Comparison of ENCODE assay signal across 29 mouse cellular contexts in the genomic region with DNA sequence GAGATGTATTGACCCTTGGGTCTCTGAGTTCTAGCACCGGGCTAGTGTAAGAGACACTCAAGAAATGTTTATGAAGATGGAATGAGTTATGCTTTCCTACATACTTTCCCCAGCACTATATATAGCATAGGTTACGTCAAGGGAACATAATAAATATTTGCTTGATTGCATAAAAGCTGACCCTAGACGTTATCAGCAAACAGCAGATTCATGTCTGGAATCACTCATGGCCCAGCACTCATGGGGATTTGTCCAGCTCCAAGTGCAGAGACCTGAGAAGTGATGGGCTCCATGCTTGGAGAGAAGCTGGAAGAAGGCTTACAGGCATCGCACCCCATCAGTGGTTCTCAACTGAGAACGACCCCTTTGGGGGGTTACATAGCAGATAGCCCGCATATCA.
DNase-seq lines count a peak whose midpoint lies in the region; ATAC-seq and TF ChIP-seq lines count a peak whose summit lies in the region.
"Had no signal": no experiment of that assay in that cellular context is flagged by ENCODE, and none has a peak within 500 bp of the region (broad histone marks: within the 10 kb centered on the region; RNA-seq: fewer than 3 reads in every experiment).

No protein-coding gene starts in this region.

- no peak for TF ChIP-seq EP300 in heart, adult 2 months (IDR thresholded peaks at IDR 0.05; ENCODE audit: insufficient read depth, low read depth, low read length)

- H3K79me2 ChIP-seq in heart, adult 2 months (replicated peaks; ENCODE audit: control insufficient read depth, insufficient read depth, low read length): no peaks in the 10 kb centered on the region

- no peak overlapping the region for H3K4me3 ChIP-seq in heart, embryonic 10.5 days
- H3K4me3 ChIP-seq in heart, adult 2 months: no peak overlapping the region
- H3K4me3 ChIP-seq in heart, embryonic 16.5 days (ENCODE audit: low read length): no peak overlapping the region
- H3K4me3 ChIP-seq in midbrain, embryonic 14.5 days (replicated peaks; ENCODE audit: low read depth, low read length): no peak overlapping the region
- H3K4me3 ChIP-seq in hindbrain, postnatal 0 days (ENCODE audit: low read length): no peak overlapping the region
- H3K4me3 ChIP-seq: embryonic facial prominence, embryonic 13.5 days; hindbrain, embryonic 10.5 days; hindbrain, embryonic 15.5 days; intestine, embryonic 15.5 days; midbrain, embryonic 15.5 days; neural tube, embryonic 15.5 days had no signal

- no peak overlapping the region for H3K9ac ChIP-seq in heart, adult 2 months (ENCODE audit: low read depth, low read length)
- H3K9ac ChIP-seq in heart, embryonic 16.5 days (ENCODE audit: low read length): no peak overlapping the region
- H3K9ac ChIP-seq in midbrain, embryonic 14.5 days (replicated peaks; ENCODE audit: low read length): no peak overlapping the region
- H3K9ac ChIP-seq in hindbrain, postnatal 0 days (replicated peaks; ENCODE audit: low read length): no peak overlapping the region
- H3K9ac ChIP-seq: embryonic facial prominence, embryonic 13.5 days; hindbrain, embryonic 15.5 days; intestine, embryonic 15.5 days; liver, embryonic 14.5 days; midbrain, embryonic 15.5 days; neural tube, embryonic 15.5 days had no signal

- H3K9me3 ChIP-seq in heart, embryonic 10.5 days: no peaks in the 10 kb centered on the region
- no peaks in the 10 kb centered on the region for H3K9me3 ChIP-seq in heart, embryonic 16.5 days (replicated peaks; ENCODE audit: control insufficient read depth, low read length)
- no peaks in the 10 kb centered on the region for H3K9me3 ChIP-seq in midbrain, embryonic 14.5 days (ENCODE audit: control insufficient read depth, low read length)
- no peaks in the 10 kb centered on the region for H3K9me3 ChIP-seq in hindbrain, postnatal 0 days (ENCODE audit: low read length)
- H3K9me3 ChIP-seq: embryonic facial prominence, embryonic 13.5 days; hindbrain, embryonic 10.5 days; hindbrain, embryonic 15.5 days; intestine, embryonic 15.5 days; midbrain, embryonic 15.5 days; neural tube, embryonic 15.5 days had no signal

- peaks cover 4% of the 10 kb centered on the region; the same call in 1 of the 2 replicates for H3K27me3 ChIP-seq in heart, embryonic 10.5 days (ENCODE audit: insufficient read depth, poor library complexity, severe bottlenecking)
- H3K27me3 ChIP-seq in heart, adult 2 months (ENCODE audit: control insufficient read depth, insufficient read depth, low read length): no peaks in the 10 kb centered on the region
- H3K27me3 ChIP-seq in heart, embryonic 16.5 days (ENCODE audit: control insufficient read depth, insufficient read depth, low read length): no peaks in the 10 kb centered on the region
- H3K27me3 ChIP-seq in midbrain, embryonic 14.5 days (ENCODE audit: control insufficient read depth, insufficient read depth, low read length): no peaks in the 10 kb centered on the region
- H3K27me3 ChIP-seq in hindbrain, postnatal 0 days (ENCODE audit: insufficient read depth, low read length): no peaks in the 10 kb centered on the region
- H3K27me3 ChIP-seq: CH12.LX; embryonic facial prominence, embryonic 13.5 days; hindbrain, embryonic 15.5 days; intestine, embryonic 15.5 days; midbrain, embryonic 15.5 days; neural tube, embryonic 15.5 days had no signal

- peaks cover 7% of the 10 kb centered on the region; the same call in 1 of the 2 replicates for H3K36me3 ChIP-seq in heart, embryonic 10.5 days
- no peaks in the 10 kb centered on the region for H3K36me3 ChIP-seq in heart, adult 2 months (ENCODE audit: control insufficient read depth, insufficient read depth, low read length)
- H3K36me3 ChIP-seq in heart, embryonic 16.5 days (ENCODE audit: control insufficient read depth, insufficient read depth): no peaks in the 10 kb centered on the region
- no peaks in the 10 kb centered on the region for H3K36me3 ChIP-seq in midbrain, embryonic 14.5 days (ENCODE audit: control insufficient read depth, insufficient read depth, low read length)
- H3K36me3 ChIP-seq in hindbrain, postnatal 0 days (ENCODE audit: insufficient read depth, low read length): no peaks in the 10 kb centered on the region
- H3K36me3 ChIP-seq: embryonic facial prominence, embryonic 13.5 days; hindbrain, embryonic 10.5 days; hindbrain, embryonic 15.5 days; intestine, embryonic 15.5 days; midbrain, embryonic 15.5 days; neural tube, embryonic 15.5 days had no signal

- intact Hi-C loops in heart, adult 2 months (cut with DNase I): no loop called here
- intact Hi-C loops in heart, postnatal 36 days (cut with DNase I): no loop called here

- no peak for TF ChIP-seq CTCF in heart, adult 2 months (IDR thresholded peaks at IDR 0.05)
- no peak for TF ChIP-seq CTCF in hindbrain, postnatal 0 days (IDR thresholded peaks at IDR 0.05; ENCODE audit: low read depth)

- DNase-seq in heart, embryonic 10.5 days (ENCODE audit: low spot score): no peak
- no peak for DNase-seq in heart, adult 2 months
- DNase-seq in heart, postnatal 36 days: no peak
- peak; percentile 70 for DNase-seq in lung, postnatal 10 days
- peak; percentile 11 for DNase-seq in yolk sac, embryonic 10.5 days (ENCODE audit: low spot score)
- DNase-seq in midbrain, embryonic 14.5 days: no peak
- no peak for DNase-seq in hindbrain, postnatal 0 days (ENCODE audit: low spot score)
- DNase-seq: adrenal gland, adult 2 months; adrenal gland, postnatal 36 days; cerebellum, adult 18-20 months; cerebellum, postnatal 10 days; kidney, adult 8-10 months; kidney, postnatal 10 days; layer of hippocampus, adult 9-11 months; liver; right cerebral cortex, postnatal 25 days; spleen, adult 18-20 months; thymus, postnatal 14 days had no signal

- H3K4me2 ChIP-seq in heart, embryonic 16.5 days (ENCODE audit: low read depth, low read length): no peak overlapping the region; the same call in 1 of the 2 replicates
- H3K4me2 ChIP-seq in midbrain, embryonic 14.5 days (ENCODE audit: low read length): no peak overlapping the region
- H3K4me2 ChIP-seq in hindbrain, postnatal 0 days (ENCODE audit: low read depth, low read length): no peak overlapping the region
- H3K4me2 ChIP-seq: embryonic facial prominence, embryonic 13.5 days; hindbrain, embryonic 15.5 days; intestine, embryonic 15.5 days; midbrain, embryonic 15.5 days; neural tube, embryonic 15.5 days had no signal

- ATAC-seq in heart, embryonic 16.5 days (replicated peaks; ENCODE audit: extremely low read depth, insufficient read depth, low FRiP score): no peak
- no peak for ATAC-seq in midbrain, embryonic 14.5 days (ENCODE audit: low FRiP score, low TSS enrichment)
- no peak for ATAC-seq in hindbrain, postnatal 0 days
- ATAC-seq: activated CD4-positive, CD25-positive, alpha-beta regulatory T cell, adult 4 months; forebrain, embryonic 16.5 days; intestine, embryonic 15.5 days; midbrain, embryonic 15.5 days had no signal

- 64% methylated on average over 6 of the region's 6 CpGs for WGBS in heart, embryonic 10.5 days
- WGBS in heart, adult 2 months: 61% methylated on average over 6 of the region's 6 CpGs
- 37% methylated on average over 6 of the region's 6 CpGs for WGBS in heart, embryonic 16.5 days
- 92% methylated on average over 6 of the region's 6 CpGs for WGBS in midbrain, embryonic 14.5 days
- 87% methylated on average over 6 of the region's 6 CpGs for WGBS in hindbrain, postnatal 0 days

- TF ChIP-seq POLR2A in heart, adult 2 months (IDR thresholded peaks at IDR 0.05; ENCODE audit: insufficient read depth, low read depth, low read length): no peak

- peak overlapping the region; percentile 8; the same call in 1 of the 2 replicates for H3K27ac ChIP-seq in heart, embryonic 10.5 days
- H3K27ac ChIP-seq in heart, adult 2 months: no peak overlapping the region
- peak overlapping the region; percentile 35; the same call in 1 of the 2 replicates for H3K27ac ChIP-seq in heart, embryonic 16.5 days (ENCODE audit: low read length)
- H3K27ac ChIP-seq in midbrain, embryonic 14.5 days (replicated peaks; ENCODE audit: low read depth, low read length): no peak overlapping the region
- no peak overlapping the region for H3K27ac ChIP-seq in hindbrain, postnatal 0 days
- H3K27ac ChIP-seq: embryonic facial prominence, embryonic 13.5 days; hindbrain, embryonic 10.5 days; hindbrain, embryonic 15.5 days; intestine, embryonic 15.5 days; liver, embryonic 14.5 days; midbrain, embryonic 15.5 days; neural tube, embryonic 15.5 days had no signal

- H3K4me1 ChIP-seq in heart, embryonic 10.5 days: peaks cover 58% of the 10 kb centered on the region
- H3K4me1 ChIP-seq in heart, adult 2 months (ENCODE audit: control insufficient read depth, insufficient read depth, low read length): no peaks in the 10 kb centered on the region
- peaks cover 47% of the 10 kb centered on the region for H3K4me1 ChIP-seq in heart, embryonic 16.5 days (ENCODE audit: control insufficient read depth, insufficient read depth, low read length)
- no peaks in the 10 kb centered on the region for H3K4me1 ChIP-seq in midbrain, embryonic 14.5 days (ENCODE audit: control insufficient read depth, insufficient read depth, low read length)
- H3K4me1 ChIP-seq in hindbrain, postnatal 0 days (ENCODE audit: insufficient read depth, low read length): no peaks in the 10 kb centered on the region
- H3K4me1 ChIP-seq: hindbrain, embryonic 10.5 days; intestine, embryonic 15.5 days; midbrain, embryonic 15.5 days had no signal

Comparison
In these comparisons a context has a peak if more than half of its experiments do, and no peak if none do; other contexts are left out.
1. H3K27ac ChIP-seq: peak in heart, embryonic 10.5 days (single experiment) and heart, embryonic 16.5 days (single experiment); none in heart, adult 2 months (single experiment), midbrain, embryonic 14.5 days (single experiment) and hindbrain, postnatal 0 days (single experiment).
2. DNase-seq: peak in lung, postnatal 10 days (single experiment) and yolk sac, embryonic 10.5 days (single experiment); none in heart, embryonic 10.5 days (single experiment), heart, adult 2 months (0 of 2), heart, postnatal 36 days (0 of 2), midbrain, embryonic 14.5 days (single experiment) and hindbrain, postnatal 0 days (single experiment).